Mouse (Mus musculus) heart, postnatal 0 days (tissue): Measurements from ENCODE around the gene 1810010D01Rik.

ENCODE experiments used
- CTCF ChIP-seq: IDR thresholded peaks from 2 replicates; pipeline ENCODE4 v1.5.1; 2016; ENCODE audit warnings: antibody characterized with exemption, control low read depth, low read depth
- EP300 ChIP-seq: IDR thresholded peaks from 2 replicates; pipeline ENCODE4 v1.6.1; 2016; ENCODE audit warnings: antibody characterized with exemption, low read depth

GRCm38 (mm10) chr7:145239736-145240505, 32.0 kb upstream of the 1810010D01Rik start:
- TF ChIP-seq CTCF, result no peak
- TF ChIP-seq EP300, result no peak
